Mouse (Mus musculus) cortical plate, adult 2 months (tissue): ENCODE results near the gene Macrod2.

Experiments used
- CTCF ChIP-seq: fragments of 200-500 bp; IDR thresholded peaks from 2 replicates; pipeline ENCODE4 v1.5.1; 2011; ENCODE audit warnings: mild to moderate bottlenecking, control low read depth, low read length; ENCODE audit not compliant: insufficient read depth; ENCODE audit errors: extremely low read depth
- POLR2A ChIP-seq: fragments of 200-500 bp; IDR thresholded peaks from 2 replicates; pipeline ENCODE4 v1.6.1; 2011; ENCODE audit warnings: mild to moderate bottlenecking, low read length, control low read depth; ENCODE audit not compliant: insufficient read depth; ENCODE audit errors: extremely low read depth

DNA sequence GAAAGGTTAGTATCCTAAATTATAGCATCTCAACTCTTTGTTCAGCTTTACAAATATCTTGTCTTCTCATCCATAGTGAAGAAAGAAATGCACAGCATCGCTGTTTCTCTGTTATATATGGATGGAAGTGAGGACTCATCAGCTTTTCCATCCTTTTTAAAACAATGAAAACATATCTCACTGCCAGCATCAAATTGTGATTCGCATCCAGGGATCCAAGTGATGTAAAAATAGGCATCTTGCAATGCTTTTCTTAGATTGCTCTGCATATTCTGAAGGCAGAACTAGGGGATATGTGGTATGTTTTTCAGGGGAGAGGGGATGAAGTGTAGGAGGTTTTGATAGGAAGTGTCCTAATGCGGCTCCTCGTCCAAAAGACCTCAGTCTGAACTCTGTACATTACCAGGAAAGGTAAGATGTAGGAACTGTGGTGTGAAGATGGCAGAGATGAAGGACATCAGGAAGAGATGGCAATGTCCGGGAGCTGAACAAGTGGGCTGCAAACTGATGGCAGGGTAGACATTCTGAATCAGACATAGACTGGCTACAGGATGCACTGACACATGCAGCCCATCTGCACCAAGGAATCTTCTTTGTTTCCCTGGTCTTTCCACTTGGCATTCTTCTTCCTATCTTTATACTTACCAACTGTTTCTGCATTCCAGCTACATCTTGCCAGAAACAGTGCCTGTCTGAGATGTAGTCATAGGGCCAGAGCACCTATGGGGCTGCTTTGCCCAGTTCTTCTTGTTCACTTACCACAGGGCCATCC lies 1341.8 kb downstream of the Macrod2 start:
- TF ChIP-seq POLR2A (no peak), CTCF (no peak)
